Mouse (Mus musculus) retina, adult 2 months (tissue): ENCODE data around the gene Dbh.

Experiments used
- DNase-seq: peaks from one replicate; pipeline ENCODE4 v3.0.0-alpha.2; 2012; ENCODE audit warnings: low read depth, low spot score

The Dbh gene

GRCm38 (mm10) chr2:27163851-27164250 is 1.2 kb upstream of the Dbh start:
- no peak for DNase-seq

- no peak for DNase-seq
Observed at GRCm38 (mm10) chr2:27166074-27166473, 1.0 kb downstream of the Dbh start.

- no peak for DNase-seq
Observed at GRCm38 (mm10) chr2:27166999-27167398, 2.0 kb downstream of the Dbh start.

- DNase-seq, result no peak
Observed at GRCm38 (mm10) chr2:27174242-27174641, 9.2 kb downstream of the Dbh start.

- no peak for DNase-seq
Observed at GRCm38 (mm10) chr2:27175696-27176267, 10.7 kb downstream of the Dbh start.

- DNase-seq, result no peak
Observed at GRCm38 (mm10) chr2:27179101-27179500, 14.1 kb downstream of the Dbh start.

- DNase-seq, result no peak
Observed at GRCm38 (mm10) chr2:27181907-27182306, 16.9 kb downstream of the Dbh start.

- no peak for DNase-seq
Observed at GRCm38 (mm10) chr2:27183734-27184133, 18.7 kb downstream of the Dbh start.

GRCm38 (mm10) chr2:27187531-27187930 is 22.5 kb downstream of the Dbh start:
- DNase-seq, result no peak

GRCm38 (mm10) chr2:27189994-27190393 is 25.0 kb downstream of the Dbh start:
- DNase-seq, result no peak

GRCm38 (mm10) chr2:27198551-27199246 is 33.7 kb downstream of the Dbh start:
- DNase-seq, result no peak

GRCm38 (mm10) chr2:27200586-27200985 is 35.6 kb downstream of the Dbh start:
- no peak for DNase-seq

- no peak for DNase-seq
Observed at GRCm38 (mm10) chr2:27205666-27206065, 40.6 kb downstream of the Dbh start.

- DNase-seq, result no peak
Observed at GRCm38 (mm10) chr2:27206128-27206797, 41.2 kb downstream of the Dbh start.

GRCm38 (mm10) chr2:27207126-27207525 is 42.1 kb downstream of the Dbh start:
- DNase-seq, result no peak

- DNase-seq, result no peak
Observed at GRCm38 (mm10) chr2:27209370-27209769, 44.3 kb downstream of the Dbh start.

GRCm38 (mm10) chr2:27209816-27210215 is 44.8 kb downstream of the Dbh start:
- DNase-seq, result no peak

- no peak for DNase-seq
Observed at GRCm38 (mm10) chr2:27210255-27210654, 45.2 kb downstream of the Dbh start.

GRCm38 (mm10) chr2:27210676-27211210 is 45.7 kb downstream of the Dbh start:
- DNase-seq, result no peak

GRCm38 (mm10) chr2:27211966-27212893 is 47.2 kb downstream of the Dbh start:
- no peak for DNase-seq

GRCm38 (mm10) chr2:27215537-27215936 is 50.5 kb downstream of the Dbh start:
- DNase-seq, result no peak

- DNase-seq, result no peak
Observed at GRCm38 (mm10) chr2:27218121-27218544, 53.1 kb downstream of the Dbh start.
